Mouse (Mus musculus): ENCODE measurements around the gene Cap2. TPM values are rescaled to one million over a fixed set of nuclear protein-coding genes. Genes with fewer than 3 reads are reported as not detected.

Gene Cap2
- polyA plus RNA-seq, 1 experiment from 2014 or later = 15.9 TPM

DNA sequence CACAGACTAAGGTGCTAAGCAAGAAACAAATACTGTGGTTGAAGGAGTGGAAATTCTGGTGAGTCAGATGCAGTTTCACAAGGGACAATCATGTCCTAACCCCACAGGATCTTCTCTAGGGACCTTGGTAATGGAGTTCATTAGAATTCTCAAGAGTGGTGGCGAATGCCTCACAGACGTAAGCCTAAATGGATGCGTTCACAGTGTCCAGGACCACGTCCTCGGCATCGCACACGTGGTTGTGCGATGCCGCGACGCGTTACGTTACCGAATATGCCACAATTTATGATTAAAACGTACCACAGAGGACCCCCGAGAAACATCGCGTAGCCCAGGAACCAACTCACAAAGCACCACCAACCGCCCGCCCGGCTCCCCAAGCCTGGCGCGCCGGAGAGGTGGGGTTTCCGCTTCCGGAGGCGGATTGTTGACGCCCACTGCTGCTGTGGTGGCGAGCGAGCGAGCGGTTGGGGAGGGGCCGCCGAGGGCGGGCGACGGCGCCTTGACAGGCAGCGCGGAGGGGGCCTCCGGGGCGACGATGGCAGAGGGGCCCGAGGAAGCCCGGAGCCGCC lies 167.5 kb downstream of the Cap2 start, which contains the start of gene Fam8a1:
Fam8a1 (plus strand) TSS at position 475 of the 572 bp plus-strand sequence.
- Histone ChIP-seq H3K4me2 (ENCODE audit: low read length) (peak within 1 kb of the TSS; percentile 72), H3K9me3 (replicated peaks; ENCODE audit: control insufficient read depth, low read length, poor library complexity, severe bottlenecking) (no peaks in the 10 kb centered on the region), H3K4me1 (ENCODE audit: control insufficient read depth, insufficient read depth, low read length) (peaks cover 17% of the 10 kb centered on the region), H3K36me3 (ENCODE audit: control insufficient read depth, insufficient read depth, low read length) (peaks cover 9% of the 10 kb centered on the region; the same call in 1 of the 2 replicates), H3K27ac (ENCODE audit: low read length) (peak within 1 kb of the TSS; percentile 88), H3K9ac (ENCODE audit: low read depth, low read length) (peak within 1 kb of the TSS; percentile 96), H3K4me3 (ENCODE audit: low read depth, low read length) (peak within 1 kb of the TSS; percentile 94), H3K27me3 (ENCODE audit: control insufficient read depth, insufficient read depth, low read depth, low read length) (no peaks in the 10 kb centered on the region)
- under 1% methylated on average over 37 of the region's 46 CpGs for WGBS
- ATAC-seq = peak; percentile 97

- Histone ChIP-seq H3K4me1 (ENCODE audit: control insufficient read depth, insufficient read depth, low read length) (peaks cover 17% of the 10 kb centered on the region), H3K36me3 (ENCODE audit: control insufficient read depth, insufficient read depth, low read length) (peaks cover 9% of the 10 kb centered on the region; the same call in 1 of the 2 replicates), H3K9ac (ENCODE audit: low read depth, low read length) (peak overlapping the region; percentile 96), H3K27me3 (ENCODE audit: control insufficient read depth, insufficient read depth, low read depth, low read length) (no peaks in the 10 kb centered on the region), H3K27ac (ENCODE audit: low read length) (peak overlapping the region; percentile 88), H3K4me2 (ENCODE audit: low read length) (peak overlapping the region; percentile 72), H3K9me3 (replicated peaks; ENCODE audit: control insufficient read depth, low read length, poor library complexity, severe bottlenecking) (no peaks in the 10 kb centered on the region), H3K4me3 (ENCODE audit: low read depth, low read length) (peak overlapping the region; percentile 94)
- peak; percentile 72 for ATAC-seq
- WGBS = under 1% methylated on average over 80 of the region's 96 CpGs
These were observed 168.1 kb downstream of the Cap2 start for GRCm38 (mm10) chr13:46669620-46670271.

DNA sequence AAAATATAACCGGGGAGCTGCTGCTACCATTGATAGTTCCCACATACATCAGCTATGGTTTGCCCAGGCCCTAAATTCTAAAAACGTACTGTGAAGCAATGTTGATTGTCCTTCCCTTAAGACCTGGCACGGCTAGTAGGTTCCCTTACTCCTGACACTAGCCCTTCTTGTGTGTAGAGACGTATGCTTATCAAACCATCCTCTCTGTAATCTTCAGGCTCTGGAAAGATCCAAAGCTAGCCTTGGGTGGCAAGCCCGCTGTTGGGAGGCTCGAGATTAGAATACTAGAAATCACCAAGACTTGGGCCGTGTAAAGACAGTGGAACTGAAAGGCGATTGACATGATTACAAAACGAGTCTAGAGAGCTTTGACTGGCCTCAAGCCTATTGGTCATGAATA lies 168.9 kb downstream of the Cap2 start:
- H3K36me3 ChIP-seq (ENCODE audit: control insufficient read depth, insufficient read depth, low read length) = peaks cover 9% of the 10 kb centered on the region
- peak overlapping the region; percentile 72 for H3K4me2 ChIP-seq (ENCODE audit: low read length)
- no peaks in the 10 kb centered on the region for H3K9me3 ChIP-seq (replicated peaks; ENCODE audit: control insufficient read depth, low read length, poor library complexity, severe bottlenecking)
- WGBS = 58% methylated on average over 9 of the region's 9 CpGs
- ATAC-seq = no peak
- peak overlapping the region; percentile 94 for H3K4me3 ChIP-seq (ENCODE audit: low read depth, low read length)
- peak overlapping the region; percentile 96 for H3K9ac ChIP-seq (ENCODE audit: low read depth, low read length)
- no peaks in the 10 kb centered on the region for H3K27me3 ChIP-seq (ENCODE audit: control insufficient read depth, insufficient read depth, low read depth, low read length)
- peaks cover 17% of the 10 kb centered on the region for H3K4me1 ChIP-seq (ENCODE audit: control insufficient read depth, insufficient read depth, low read length)
- H3K27ac ChIP-seq (ENCODE audit: low read length) = no peak overlapping the region

DNA sequence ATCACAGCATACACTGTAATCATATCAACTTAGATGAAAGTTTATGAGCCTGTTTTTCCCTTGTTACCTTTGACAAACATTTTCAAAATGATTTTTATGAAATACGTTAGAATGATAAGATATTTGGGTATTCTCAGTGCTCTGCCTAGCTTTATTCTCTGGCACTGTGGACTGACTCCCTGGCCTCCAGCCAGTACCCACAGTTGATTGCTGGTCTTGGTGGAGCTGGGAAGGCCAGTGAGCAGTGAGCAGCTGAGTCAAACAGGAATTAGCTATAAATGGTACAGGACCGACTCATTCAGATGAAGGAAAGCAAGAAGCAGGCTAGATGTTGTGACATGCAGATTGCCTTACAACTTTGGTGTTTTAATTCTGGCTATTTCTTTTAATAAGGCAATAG lies 173.0 kb downstream of the Cap2 start:
- WGBS = 90% methylated on average over 2 of the region's 2 CpGs
- H3K27me3 ChIP-seq (ENCODE audit: control insufficient read depth, insufficient read depth, low read depth, low read length) = no peaks in the 10 kb centered on the region
- H3K9me3 ChIP-seq (replicated peaks; ENCODE audit: control insufficient read depth, low read length, poor library complexity, severe bottlenecking) = no peaks in the 10 kb centered on the region
- no peak overlapping the region for H3K4me2 ChIP-seq (ENCODE audit: low read length)
- H3K27ac ChIP-seq (ENCODE audit: low read length) = no peak overlapping the region
- H3K9ac ChIP-seq (ENCODE audit: low read depth, low read length) = no peak overlapping the region
- peaks cover 17% of the 10 kb centered on the region for H3K4me1 ChIP-seq (ENCODE audit: control insufficient read depth, insufficient read depth, low read length)
- no peak overlapping the region for H3K4me3 ChIP-seq (ENCODE audit: low read depth, low read length)
- ATAC-seq = no peak
- peaks cover 12% of the 10 kb centered on the region for H3K36me3 ChIP-seq (ENCODE audit: control insufficient read depth, insufficient read depth, low read length)

DNA sequence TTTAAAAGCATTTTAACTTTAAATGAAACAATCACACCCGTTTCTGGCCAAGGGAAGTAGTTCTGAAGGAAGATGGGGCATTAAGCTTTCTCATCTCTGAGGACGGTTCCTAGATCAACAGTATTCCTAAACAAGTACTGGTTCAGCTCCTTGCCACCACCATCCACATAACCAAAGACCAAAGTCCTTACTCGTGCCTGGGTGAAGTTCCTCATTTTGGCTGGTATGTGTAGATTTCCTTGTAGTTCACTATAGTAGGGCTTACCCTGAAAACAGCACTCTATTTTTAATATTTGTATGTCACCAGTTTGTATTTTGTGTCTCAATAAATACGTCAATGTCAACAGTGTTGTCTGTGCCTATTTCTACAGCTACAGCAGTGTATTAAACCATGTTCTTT lies 176.1 kb downstream of the Cap2 start:
- H3K9ac ChIP-seq (ENCODE audit: low read depth, low read length) = no peak overlapping the region
- no peak overlapping the region for H3K4me3 ChIP-seq (ENCODE audit: low read depth, low read length)
- no peak overlapping the region for H3K4me2 ChIP-seq (ENCODE audit: low read length)
- H3K9me3 ChIP-seq (replicated peaks; ENCODE audit: control insufficient read depth, low read length, poor library complexity, severe bottlenecking) = no peaks in the 10 kb centered on the region
- H3K27me3 ChIP-seq (ENCODE audit: control insufficient read depth, insufficient read depth, low read depth, low read length) = no peaks in the 10 kb centered on the region
- ATAC-seq = no peak
- 92% methylated on average over 4 of the region's 4 CpGs for WGBS
- H3K27ac ChIP-seq (ENCODE audit: low read length) = no peak overlapping the region
- H3K36me3 ChIP-seq (ENCODE audit: control insufficient read depth, insufficient read depth, low read length) = peaks cover 14% of the 10 kb centered on the region; the same call in 1 of the 2 replicates
- H3K4me1 ChIP-seq (ENCODE audit: control insufficient read depth, insufficient read depth, low read length) = no peaks in the 10 kb centered on the region

DNA sequence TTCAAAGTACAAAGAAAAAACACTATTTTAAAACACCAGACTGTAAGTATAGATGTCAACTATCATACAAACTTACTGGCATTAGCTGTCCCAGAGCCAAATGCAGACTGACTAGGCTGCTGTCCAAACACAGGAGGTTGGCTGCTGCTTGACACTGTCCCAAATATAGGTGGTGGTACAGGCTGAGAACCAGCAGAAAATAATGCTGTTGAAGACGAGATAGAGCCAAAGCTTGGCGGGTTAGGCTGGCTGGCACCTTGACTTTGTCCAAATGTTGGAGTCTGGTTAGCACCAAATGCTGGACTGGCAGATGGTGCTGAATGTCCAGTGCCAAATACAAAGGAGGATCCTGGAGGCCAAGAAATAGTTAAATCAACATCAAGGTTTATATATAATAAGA lies 181.3 kb downstream of the Cap2 start:
- H3K9me3 ChIP-seq (replicated peaks; ENCODE audit: control insufficient read depth, low read length, poor library complexity, severe bottlenecking) = no peaks in the 10 kb centered on the region
- no peak overlapping the region for H3K27ac ChIP-seq (ENCODE audit: low read length)
- no peaks in the 10 kb centered on the region for H3K27me3 ChIP-seq (ENCODE audit: control insufficient read depth, insufficient read depth, low read depth, low read length)
- no peak for ATAC-seq
- H3K4me1 ChIP-seq (ENCODE audit: control insufficient read depth, insufficient read depth, low read length) = no peaks in the 10 kb centered on the region
- WGBS = 88% methylated on average over 2 of the region's 2 CpGs
- H3K4me3 ChIP-seq (ENCODE audit: low read depth, low read length) = no peak overlapping the region
- peaks cover 19% of the 10 kb centered on the region; the same call in 1 of the 2 replicates for H3K36me3 ChIP-seq (ENCODE audit: control insufficient read depth, insufficient read depth, low read length)
- no peak overlapping the region for H3K4me2 ChIP-seq (ENCODE audit: low read length)
- no peak overlapping the region for H3K9ac ChIP-seq (ENCODE audit: low read depth, low read length)

DNA sequence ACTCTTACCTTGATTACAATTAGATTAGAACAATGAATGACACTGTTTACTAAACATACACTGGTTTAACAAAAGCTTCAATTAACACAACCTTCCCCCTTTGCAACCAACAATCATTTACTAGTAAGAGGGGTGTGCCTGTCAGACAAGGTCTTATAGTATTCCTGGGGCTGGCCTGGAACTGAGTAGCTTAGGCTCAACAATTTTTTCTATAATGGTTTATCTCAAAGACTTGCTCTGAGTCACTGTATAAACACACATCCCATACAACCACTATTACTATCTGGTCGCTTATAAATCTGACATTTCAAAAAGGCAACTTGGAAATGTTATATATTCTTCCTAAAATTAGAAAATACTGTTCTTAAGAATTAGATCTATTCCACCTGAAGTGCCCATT lies 181.7 kb downstream of the Cap2 start:
- Histone ChIP-seq H3K4me3 (ENCODE audit: low read depth, low read length) (no peak overlapping the region), H3K9ac (ENCODE audit: low read depth, low read length) (no peak overlapping the region), H3K27me3 (ENCODE audit: control insufficient read depth, insufficient read depth, low read depth, low read length) (no peaks in the 10 kb centered on the region), H3K9me3 (replicated peaks; ENCODE audit: control insufficient read depth, low read length, poor library complexity, severe bottlenecking) (no peaks in the 10 kb centered on the region), H3K36me3 (ENCODE audit: control insufficient read depth, insufficient read depth, low read length) (peaks cover 19% of the 10 kb centered on the region; the same call in 1 of the 2 replicates), H3K27ac (ENCODE audit: low read length) (no peak overlapping the region), H3K4me1 (ENCODE audit: control insufficient read depth, insufficient read depth, low read length) (no peaks in the 10 kb centered on the region), H3K4me2 (ENCODE audit: low read length) (no peak overlapping the region)
- 93% methylated on average over 1 of the region's 1 CpGs for WGBS
- no peak for ATAC-seq

DNA sequence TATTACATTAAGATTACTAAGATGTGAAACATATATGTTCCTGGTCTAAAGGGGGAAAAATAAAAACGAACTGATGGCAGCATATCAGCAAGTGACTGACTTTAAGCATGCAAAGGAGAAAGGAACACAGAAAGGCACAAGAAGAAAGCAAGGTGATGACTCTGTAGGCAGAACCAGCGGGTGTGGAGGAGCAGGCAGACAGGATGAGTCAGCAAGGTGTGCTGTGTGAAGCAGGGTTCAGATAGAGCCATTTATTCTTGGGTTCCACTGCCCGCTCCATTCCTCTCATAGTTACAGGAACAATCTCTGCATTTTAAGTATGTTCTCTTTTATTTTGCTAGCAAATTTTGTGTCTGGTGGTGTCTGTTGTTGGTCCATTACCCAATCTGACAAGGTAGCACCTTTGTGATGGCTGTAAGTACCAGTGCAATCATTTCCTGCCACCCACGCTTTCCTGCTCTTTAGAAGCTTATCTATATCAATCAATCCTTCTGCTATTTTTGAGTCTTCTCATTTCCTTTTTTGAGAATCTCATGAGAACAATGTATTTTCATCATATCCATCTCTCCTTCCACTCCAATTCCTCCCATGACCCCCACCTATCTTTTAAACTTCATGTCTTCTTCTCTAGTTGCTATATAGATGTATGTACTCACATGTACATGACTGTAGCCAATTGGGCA lies 189.1 kb downstream of the Cap2 start:
- no peaks in the 10 kb centered on the region for H3K9me3 ChIP-seq (replicated peaks; ENCODE audit: control insufficient read depth, low read length, poor library complexity, severe bottlenecking)
- peaks cover 14% of the 10 kb centered on the region; the same call in 1 of the 2 replicates for H3K36me3 ChIP-seq (ENCODE audit: control insufficient read depth, insufficient read depth, low read length)
- WGBS = 92% methylated on average over 4 of the region's 4 CpGs
- H3K4me1 ChIP-seq (ENCODE audit: control insufficient read depth, insufficient read depth, low read length) = no peaks in the 10 kb centered on the region
- H3K9ac ChIP-seq (ENCODE audit: low read depth, low read length) = no peak overlapping the region
- no peak overlapping the region for H3K27ac ChIP-seq (ENCODE audit: low read length)
- no peak overlapping the region for H3K4me3 ChIP-seq (ENCODE audit: low read depth, low read length)
- H3K4me2 ChIP-seq (ENCODE audit: low read length) = no peak overlapping the region
- H3K27me3 ChIP-seq (ENCODE audit: control insufficient read depth, insufficient read depth, low read depth, low read length) = no peaks in the 10 kb centered on the region
- ATAC-seq = no peak

Measured in midbrain, embryonic 16.5 days (tissue).